In genomic region chr5:142074561-142075500, GRCm38 (mm10) we compare ENCODE assay signal across 9 mouse cellular contexts.
A peak's percentile ranks its signal among the peaks of the same experiment; 100 is the strongest.
DNase-seq lines count a peak whose midpoint lies in the region; ATAC-seq and TF ChIP-seq lines count a peak whose summit lies in the region.
"Had no signal": no experiment of that assay in that cellular context is flagged by ENCODE, and none has a peak within 500 bp of the region (broad histone marks: within the 10 kb centered on the region; RNA-seq: fewer than 3 reads in every experiment).

No protein-coding gene starts in this region.

- peak; percentile 19 for DNase-seq in kidney, adult 2 months
- peak; percentile 81 for DNase-seq in forebrain, embryonic 14.5 days (ENCODE audit: low spot score)
- DNase-seq in left cerebral cortex, postnatal 25 days (ENCODE audit: low spot score in 2 of 2), result peak; percentile 54 to 73
- no peak for DNase-seq in natural killer cell, adult 2 months (ENCODE audit: low spot score in 2 of 2)

- H3K4me1 ChIP-seq in kidney, adult 2 months (ENCODE audit: control insufficient read depth, insufficient read depth, low read length), result no peaks in the 10 kb centered on the region
- peaks cover 2% of the 10 kb centered on the region; the same call in 1 of the 2 replicates for H3K4me1 ChIP-seq in kidney, embryonic 15.5 days
- H3K4me1 ChIP-seq in forebrain, embryonic 14.5 days (ENCODE audit: control insufficient read depth, insufficient read depth, low read length), result peaks cover 8% of the 10 kb centered on the region; the same call in 1 of the 2 replicates
- H3K4me1 ChIP-seq in hindbrain, embryonic 16.5 days (ENCODE audit: control insufficient read depth, insufficient read depth, low read depth, low read length), result no peaks in the 10 kb centered on the region
- H3K4me1 ChIP-seq in neural tube, embryonic 15.5 days, result peaks cover 9% of the 10 kb centered on the region

- no peak for TF ChIP-seq POLR2A in kidney, adult 2 months (IDR thresholded peaks at IDR 0.05; ENCODE audit: low read depth, low read length)

- no peaks in the 10 kb centered on the region for H3K27me3 ChIP-seq in kidney, adult 2 months (replicated peaks; ENCODE audit: control insufficient read depth, insufficient read depth, low read length)
- no peaks in the 10 kb centered on the region for H3K27me3 ChIP-seq in kidney, embryonic 15.5 days
- no peaks in the 10 kb centered on the region for H3K27me3 ChIP-seq in forebrain, embryonic 14.5 days (replicated peaks; ENCODE audit: control insufficient read depth, insufficient read depth, low read length)
- no peaks in the 10 kb centered on the region for H3K27me3 ChIP-seq in hindbrain, embryonic 16.5 days (replicated peaks; ENCODE audit: control insufficient read depth, insufficient read depth, low read length)
- no peaks in the 10 kb centered on the region for H3K27me3 ChIP-seq in neural tube, embryonic 15.5 days (replicated peaks)

- no peak overlapping the region for H3K4me2 ChIP-seq in kidney, embryonic 15.5 days
- no peak overlapping the region for H3K4me2 ChIP-seq in forebrain, embryonic 14.5 days (ENCODE audit: low read length)
- H3K4me2 ChIP-seq in hindbrain, embryonic 16.5 days (ENCODE audit: low read length), result no peak overlapping the region
- no peak overlapping the region for H3K4me2 ChIP-seq in neural tube, embryonic 15.5 days

- no peak for ATAC-seq in kidney, embryonic 15.5 days (replicated peaks; ENCODE audit: low FRiP score)
- peak; percentile 85 for ATAC-seq in forebrain, embryonic 14.5 days
- peak; percentile 81 for ATAC-seq in hindbrain, embryonic 16.5 days
- no peak for ATAC-seq in neural tube, embryonic 15.5 days (ENCODE audit: low FRiP score)
- no peak for ATAC-seq in megakaryocyte progenitor cell, adult 5-6 weeks (replicated peaks; ENCODE audit: poor library complexity)

- no peak overlapping the region for H3K4me3 ChIP-seq in kidney, adult 2 months (ENCODE audit: insufficient read depth, low read depth, low read length)
- no peak overlapping the region for H3K4me3 ChIP-seq in kidney, embryonic 15.5 days (replicated peaks)
- H3K4me3 ChIP-seq in forebrain, embryonic 14.5 days (ENCODE audit: low read depth, low read length), result no peak overlapping the region
- H3K4me3 ChIP-seq in hindbrain, embryonic 16.5 days (ENCODE audit: low read length), result no peak overlapping the region
- no peak overlapping the region for H3K4me3 ChIP-seq in neural tube, embryonic 15.5 days (replicated peaks)
- H3K4me3 ChIP-seq: erythroblast, embryonic 14.5 days had no signal

- H3K9ac ChIP-seq in kidney, embryonic 15.5 days, result no peak overlapping the region
- no peak overlapping the region for H3K9ac ChIP-seq in forebrain, embryonic 14.5 days (ENCODE audit: low read length)
- H3K9ac ChIP-seq in hindbrain, embryonic 16.5 days (ENCODE audit: low read depth, low read length), result no peak overlapping the region
- no peak overlapping the region for H3K9ac ChIP-seq in neural tube, embryonic 15.5 days (replicated peaks)

- no peaks in the 10 kb centered on the region for H3K9me3 ChIP-seq in kidney, embryonic 15.5 days (replicated peaks)
- H3K9me3 ChIP-seq in forebrain, embryonic 14.5 days (replicated peaks; ENCODE audit: control insufficient read depth, low read length), result no peaks in the 10 kb centered on the region
- H3K9me3 ChIP-seq in hindbrain, embryonic 16.5 days (ENCODE audit: control insufficient read depth, low read length), result no peaks in the 10 kb centered on the region
- H3K9me3 ChIP-seq in neural tube, embryonic 15.5 days (replicated peaks), result no peaks in the 10 kb centered on the region

- WGBS in kidney, adult 2 months, result 61% methylated on average over 13 of the region's 13 CpGs
- 59% methylated on average over 13 of the region's 13 CpGs for WGBS in kidney, embryonic 15.5 days
- 33% methylated on average over 13 of the region's 13 CpGs for WGBS in forebrain, embryonic 14.5 days
- WGBS in hindbrain, embryonic 16.5 days, result 48% methylated on average over 13 of the region's 13 CpGs
- 49% methylated on average over 13 of the region's 13 CpGs for WGBS in neural tube, embryonic 15.5 days

- H3K36me3 ChIP-seq in kidney, adult 2 months (ENCODE audit: control insufficient read depth, insufficient read depth, low read length), result no peaks in the 10 kb centered on the region
- H3K36me3 ChIP-seq in kidney, embryonic 15.5 days, result no peaks in the 10 kb centered on the region
- H3K36me3 ChIP-seq in forebrain, embryonic 14.5 days (ENCODE audit: control insufficient read depth, insufficient read depth, low read length), result no peaks in the 10 kb centered on the region
- H3K36me3 ChIP-seq in hindbrain, embryonic 16.5 days (ENCODE audit: control insufficient read depth, insufficient read depth, low read length), result no peaks in the 10 kb centered on the region
- no peaks in the 10 kb centered on the region for H3K36me3 ChIP-seq in neural tube, embryonic 15.5 days

- TF ChIP-seq CTCF in kidney, adult 2 months (conservative IDR thresholded peaks at IDR 0.05; ENCODE audit: insufficient read depth, insufficient read length, low read depth, low read length), result no peak

- intact Hi-C loops in left cerebral cortex, postnatal 25 days (cut with DNase I), result no loop called here

- no peak overlapping the region for H3K27ac ChIP-seq in kidney, adult 2 months (ENCODE audit: insufficient read depth, low read depth, low read length)
- no peak overlapping the region for H3K27ac ChIP-seq in kidney, embryonic 15.5 days
- peak overlapping the region; percentile 74 for H3K27ac ChIP-seq in forebrain, embryonic 14.5 days (ENCODE audit: low read depth, low read length)
- H3K27ac ChIP-seq in hindbrain, embryonic 16.5 days (ENCODE audit: low read depth, low read length), result peak overlapping the region; percentile 49; the same call in 1 of the 2 replicates
- peak overlapping the region; percentile 61 for H3K27ac ChIP-seq in neural tube, embryonic 15.5 days (replicated peaks)

Comparison
In these comparisons a context has a peak if more than half of its experiments do, and no peak if none do; other contexts are left out.
1. DNase-seq: peak in kidney, adult 2 months (single experiment), forebrain, embryonic 14.5 days (single experiment) and left cerebral cortex, postnatal 25 days (2 of 2); none in natural killer cell, adult 2 months (0 of 2).
2. H3K27ac ChIP-seq: peak in forebrain, embryonic 14.5 days (single experiment), hindbrain, embryonic 16.5 days (single experiment) and neural tube, embryonic 15.5 days (single experiment); none in kidney, adult 2 months (single experiment) and kidney, embryonic 15.5 days (single experiment).
3. ATAC-seq: peak in forebrain, embryonic 14.5 days (single experiment) and hindbrain, embryonic 16.5 days (single experiment); none in kidney, embryonic 15.5 days (single experiment), neural tube, embryonic 15.5 days (single experiment) and megakaryocyte progenitor cell, adult 5-6 weeks (single experiment).